Mouse (Mus musculus) kidney, embryonic 14.5 days (tissue): ENCODE data around the gene Hnrnpc. TPM values are rescaled to one million over a fixed set of nuclear protein-coding genes. Genes with fewer than 3 reads are reported as not detected.

ENCODE experiments used
- ATAC-seq: fragments of 200-750 bp; cut with Nextera tagmentation; 2 replicates; pipeline ENCODE4 v1.8.0; 2017; ENCODE audit warnings: moderate number of reproducible peaks, mild to moderate bottlenecking, moderate TSS enrichment, moderate library complexity; ENCODE audit not compliant: low FRiP score, low TSS enrichment
- H3K27ac ChIP-seq: fragments of 300-500 bp; sonication (generic); 2 replicates; pipeline ENCODE4 v1.5.1; 2014; ENCODE audit warnings: low read depth, mild to moderate bottlenecking, low read length, moderate library complexity, mixed read lengths
- H3K27me3 ChIP-seq: fragments of 300-500 bp; sonication (generic); 2 replicates; pipeline ENCODE4 v1.6.1; 2014; ENCODE audit warnings: mild to moderate bottlenecking, low read length; ENCODE audit not compliant: control insufficient read depth, insufficient read depth
- H3K36me3 ChIP-seq: fragments of 300-500 bp; sonication (generic); 2 replicates; pipeline ENCODE4 v1.6.1; 2014; ENCODE audit warnings: low read length, mixed read lengths; ENCODE audit not compliant: control insufficient read depth, insufficient read depth
- H3K4me1 ChIP-seq: fragments of 300-500 bp; sonication (generic); 2 replicates; pipeline ENCODE4 v1.6.1; 2014; ENCODE audit warnings: low read length, mixed read lengths; ENCODE audit not compliant: control insufficient read depth, insufficient read depth
- H3K4me2 ChIP-seq: fragments of 300-500 bp; sonication (generic); replicated peaks from 2 replicates; pipeline ENCODE4 v1.6.1; 2014; ENCODE audit warnings: low read depth, mild to moderate bottlenecking, low read length
- H3K4me3 ChIP-seq: fragments of 300-500 bp; sonication (generic); 2 replicates; pipeline ENCODE4 v1.5.1; 2014; ENCODE audit warnings: mild to moderate bottlenecking, low read length
- H3K9ac ChIP-seq: fragments of 300-500 bp; sonication (generic); 2 replicates; pipeline ENCODE4 v1.6.1; 2014; ENCODE audit warnings: low read depth, mild to moderate bottlenecking, low read length, moderate library complexity
- H3K9me3 ChIP-seq: fragments of 300-500 bp; sonication (generic); 2 replicates; pipeline ENCODE4 v1.6.1; 2016; ENCODE audit warnings: low read length; ENCODE audit not compliant: control insufficient read depth
- WGBS: fragments of 180-500 bp; shearing (Covaris S2); extraction: QIAGEN DNeasy Blood & Tissue Kit; methylation state at CpG from one replicate; pipeline ENCODE4 v1.1.7; 2014; 5-methylcytosine and 5-hydroxymethylcytosine counted together
- polyA plus RNA-seq: library from polyadenylated mRNA; unstranded; fragments of >200 nt; fragmentation: Nextera tagmentation; extraction: Ambion mirVana; gene quantifications from 2 replicates; pipeline ENCODE4 v1.2.1, GENCODE M21; 2014

The Hnrnpc gene
- polyA plus RNA-seq = 718 and 725 TPM in 2 replicates

GRCm38 (mm10) chr14:52103856-52104676 is at the start of gene Hnrnpc:
Hnrnpc (minus strand) TSS chr14:52104028.
- peaks cover 6% of the 10 kb centered on the region; the same call in 1 of the 2 replicates for H3K36me3 ChIP-seq
- peak within 1 kb of the TSS; percentile 93 for H3K27ac ChIP-seq
- H3K4me3 ChIP-seq = peak within 1 kb of the TSS; percentile 99
- no peaks in the 10 kb centered on the region for H3K27me3 ChIP-seq
- ATAC-seq = peak; percentile 99
- WGBS = under 1% methylated on average over 50 of the region's 50 CpGs
- H3K4me2 ChIP-seq = peak within 1 kb of the TSS; percentile 75
- H3K9ac ChIP-seq = peak within 1 kb of the TSS; percentile 98
- peaks cover 12% of the 10 kb centered on the region; the same call in 1 of the 2 replicates for H3K4me1 ChIP-seq
- no peaks in the 10 kb centered on the region for H3K9me3 ChIP-seq

- 68% methylated on average over 3 of the region's 3 CpGs for WGBS
- Histone ChIP-seq H3K4me1 (no peaks in the 10 kb centered on the region), H3K9ac (no peak overlapping the region), H3K4me3 (no peak overlapping the region), H3K9me3 (no peaks in the 10 kb centered on the region), H3K27me3 (no peaks in the 10 kb centered on the region), H3K4me2 (no peak overlapping the region), H3K27ac (no peak overlapping the region), H3K36me3 (no peaks in the 10 kb centered on the region)
- no peak for ATAC-seq
Observed at GRCm38 (mm10) chr14:52152613-52153012, 48.8 kb upstream of the Hnrnpc start.

- Histone ChIP-seq H3K4me2 (no peak overlapping the region), H3K9me3 (no peaks in the 10 kb centered on the region), H3K27ac (no peak overlapping the region), H3K9ac (no peak overlapping the region), H3K4me1 (no peaks in the 10 kb centered on the region), H3K27me3 (no peaks in the 10 kb centered on the region), H3K36me3 (no peaks in the 10 kb centered on the region), H3K4me3 (no peak overlapping the region)
- WGBS = 45% methylated on average over 7 of the region's 7 CpGs
- no peak for ATAC-seq
Observed at GRCm38 (mm10) chr14:52152179-52152578, 48.4 kb upstream of the Hnrnpc start.

GRCm38 (mm10) chr14:52149888-52150287 is 46.1 kb upstream of the Hnrnpc start:
- WGBS = 71% methylated on average over 4 of the region's 4 CpGs

GRCm38 (mm10) chr14:52146540-52146939 is 42.7 kb upstream of the Hnrnpc start:
- 68% methylated on average over 4 of the region's 4 CpGs for WGBS

More at GRCm38 (mm10) chr14:52149888-52150287, 46.1 kb upstream of the Hnrnpc start:
- Histone ChIP-seq H3K9ac (no peak overlapping the region), H3K36me3 (no peaks in the 10 kb centered on the region), H3K27me3 (no peaks in the 10 kb centered on the region), H3K4me2 (no peak overlapping the region), H3K27ac (no peak overlapping the region), H3K4me3 (no peak overlapping the region), H3K4me1 (no peaks in the 10 kb centered on the region), H3K9me3 (no peaks in the 10 kb centered on the region)
- ATAC-seq = no peak

GRCm38 (mm10) chr14:52144165-52144564 is 40.3 kb upstream of the Hnrnpc start:
- H3K4me2 ChIP-seq = no peak overlapping the region
- no peaks in the 10 kb centered on the region for H3K9me3 ChIP-seq
- no peak overlapping the region for H3K9ac ChIP-seq
- H3K27ac ChIP-seq = no peak overlapping the region
- H3K36me3 ChIP-seq = no peaks in the 10 kb centered on the region
- peaks cover 7% of the 10 kb centered on the region; the same call in 1 of the 2 replicates for H3K4me1 ChIP-seq
- H3K4me3 ChIP-seq = no peak overlapping the region
- no peaks in the 10 kb centered on the region for H3K27me3 ChIP-seq
- WGBS = 84% methylated on average over 4 of the region's 4 CpGs
- no peak for ATAC-seq

More at GRCm38 (mm10) chr14:52146540-52146939, 42.7 kb upstream of the Hnrnpc start:
- ATAC-seq = no peak
- H3K36me3 ChIP-seq = no peaks in the 10 kb centered on the region
- no peak overlapping the region for H3K4me2 ChIP-seq
- no peak overlapping the region for H3K4me3 ChIP-seq
- no peaks in the 10 kb centered on the region for H3K4me1 ChIP-seq
- H3K9me3 ChIP-seq = no peaks in the 10 kb centered on the region
- no peaks in the 10 kb centered on the region for H3K27me3 ChIP-seq
- no peak overlapping the region for H3K9ac ChIP-seq
- H3K27ac ChIP-seq = no peak overlapping the region

- peaks cover 7% of the 10 kb centered on the region; the same call in 1 of the 2 replicates for H3K4me1 ChIP-seq
- peak overlapping the region; percentile 29; the same call in 1 of the 2 replicates for H3K4me2 ChIP-seq
- H3K27ac ChIP-seq = no peak overlapping the region
- H3K4me3 ChIP-seq = no peak overlapping the region
- no peak overlapping the region for H3K9ac ChIP-seq
- 0 out of 2 replicates have a peak, but pooled peaks have one; percentile 51 for ATAC-seq
- H3K27me3 ChIP-seq = no peaks in the 10 kb centered on the region
- H3K9me3 ChIP-seq = no peaks in the 10 kb centered on the region
- no peaks in the 10 kb centered on the region for H3K36me3 ChIP-seq
- 74% methylated on average over 16 of the region's 16 CpGs for WGBS
Observed at GRCm38 (mm10) chr14:52141445-52142127, 37.8 kb upstream of the Hnrnpc start.

GRCm38 (mm10) chr14:52140577-52141444 is 37.0 kb upstream of the Hnrnpc start:
- no peak overlapping the region for H3K4me3 ChIP-seq
- no peak overlapping the region for H3K9ac ChIP-seq
- no peaks in the 10 kb centered on the region for H3K36me3 ChIP-seq
- WGBS = 36% methylated on average over 19 of the region's 19 CpGs
- H3K27ac ChIP-seq = no peak overlapping the region
- H3K27me3 ChIP-seq = no peaks in the 10 kb centered on the region
- H3K9me3 ChIP-seq = no peaks in the 10 kb centered on the region
- ATAC-seq = no peak
- peak overlapping the region; percentile 29 for H3K4me2 ChIP-seq
- peaks cover 7% of the 10 kb centered on the region; the same call in 1 of the 2 replicates for H3K4me1 ChIP-seq
